Mouse (Mus musculus) WW6 (cell line): ENCODE results near the gene Unk.

Experiments used
- DNase-seq: peaks from one replicate; pipeline ENCODE4 v3.0.0-alpha.2; 2013; ENCODE audit warnings: low read depth, low spot score

Unk gene

DNA sequence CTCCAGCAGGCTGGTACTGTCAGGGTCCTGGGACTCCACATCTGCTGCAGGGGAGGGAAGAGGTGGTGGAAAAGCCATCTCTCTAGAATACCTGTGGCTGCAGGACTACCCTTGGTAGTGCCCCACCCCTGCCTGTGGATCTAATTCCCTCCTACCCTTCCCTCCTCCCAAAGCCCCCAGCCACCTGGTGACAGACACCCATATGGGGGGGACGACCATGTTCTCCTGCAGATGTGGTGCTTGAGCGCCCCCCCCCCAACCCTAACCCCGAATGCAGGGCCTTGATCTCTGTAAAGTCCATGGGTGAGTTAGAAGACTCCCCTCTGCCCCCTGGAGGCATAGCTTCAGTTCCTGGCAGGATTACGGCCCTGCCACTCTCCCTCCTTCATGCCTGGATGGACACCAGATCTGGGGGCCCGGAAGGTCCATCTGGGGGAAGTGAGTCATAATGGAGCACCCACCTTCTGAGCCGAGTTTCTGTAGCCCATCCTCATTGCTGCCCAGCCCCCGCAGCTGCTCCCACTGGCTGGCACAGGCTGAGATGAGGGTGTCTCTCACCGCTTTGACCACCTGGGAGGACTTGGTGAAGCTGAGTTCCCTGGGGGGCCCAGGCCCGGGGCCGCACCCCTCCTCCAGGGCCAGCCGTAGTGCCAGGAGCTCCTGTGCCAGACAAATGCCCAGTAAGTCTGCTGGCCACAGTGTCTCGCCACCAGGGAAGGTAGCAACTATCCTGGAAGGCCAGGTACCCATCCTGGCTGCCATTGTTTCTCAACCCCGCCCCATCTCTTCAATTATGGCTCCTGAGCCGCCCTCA lies 77.0 kb downstream of the Unk start:
- DNase-seq: no peak

DNA sequence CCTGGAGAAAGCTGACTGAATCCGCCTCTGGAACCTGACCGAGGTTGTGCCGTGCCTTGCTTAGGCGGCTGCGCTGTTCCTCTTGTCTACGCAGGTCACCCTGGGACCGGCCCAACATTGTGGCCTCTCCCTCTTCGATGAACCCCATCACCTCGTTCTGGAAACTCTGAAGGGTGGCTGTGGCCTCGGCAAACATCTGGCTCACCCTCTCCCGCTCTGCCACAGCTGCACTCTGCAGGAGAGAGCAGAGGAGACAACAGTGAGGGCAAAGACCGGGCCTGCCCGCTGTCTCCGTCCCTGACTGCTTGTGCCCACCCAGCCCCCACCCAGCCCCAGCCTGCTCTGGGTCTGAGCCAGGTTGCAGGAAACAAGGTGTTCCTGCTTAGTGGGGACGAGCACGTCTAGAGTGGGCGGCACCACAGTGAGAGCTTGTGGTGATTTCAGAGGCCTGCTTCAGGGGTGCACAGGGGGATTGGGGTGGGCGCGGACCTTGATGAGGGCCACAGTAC lies 77.7 kb downstream of the Unk start:
- DNase-seq: no peak

DNA sequence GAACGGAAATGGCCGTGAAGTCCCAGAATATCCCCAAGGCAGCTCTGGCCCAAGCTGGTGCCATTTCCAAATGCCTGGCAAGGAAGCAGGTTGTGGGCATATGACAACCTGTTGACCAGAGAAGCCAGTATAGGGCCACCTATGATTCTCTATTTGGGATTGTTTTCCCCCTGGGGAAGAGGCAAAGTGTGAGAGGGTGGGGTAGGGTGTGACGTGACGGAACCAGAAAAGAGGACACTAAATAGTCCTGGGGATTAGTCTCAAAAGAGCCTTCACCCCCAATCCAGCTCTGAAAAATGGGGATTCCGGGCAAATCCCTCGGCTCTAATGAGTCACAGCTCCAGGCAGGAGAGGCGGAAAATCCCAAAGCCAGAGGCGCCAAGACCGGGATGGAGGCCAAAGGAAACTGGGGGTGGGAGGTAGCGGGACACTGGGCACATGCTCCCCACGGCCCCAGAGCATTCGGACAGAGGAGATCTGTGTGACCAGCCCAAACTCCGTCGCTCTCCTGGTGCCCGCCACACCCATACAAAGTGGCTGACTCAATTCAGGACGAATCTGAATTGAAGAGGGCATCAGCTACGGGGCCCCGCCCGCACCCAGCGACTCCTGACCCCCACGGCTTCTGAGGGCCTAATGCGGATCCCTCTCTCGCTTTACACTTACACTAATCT lies 78.5 kb downstream of the Unk start:
- DNase-seq: no peak

DNA sequence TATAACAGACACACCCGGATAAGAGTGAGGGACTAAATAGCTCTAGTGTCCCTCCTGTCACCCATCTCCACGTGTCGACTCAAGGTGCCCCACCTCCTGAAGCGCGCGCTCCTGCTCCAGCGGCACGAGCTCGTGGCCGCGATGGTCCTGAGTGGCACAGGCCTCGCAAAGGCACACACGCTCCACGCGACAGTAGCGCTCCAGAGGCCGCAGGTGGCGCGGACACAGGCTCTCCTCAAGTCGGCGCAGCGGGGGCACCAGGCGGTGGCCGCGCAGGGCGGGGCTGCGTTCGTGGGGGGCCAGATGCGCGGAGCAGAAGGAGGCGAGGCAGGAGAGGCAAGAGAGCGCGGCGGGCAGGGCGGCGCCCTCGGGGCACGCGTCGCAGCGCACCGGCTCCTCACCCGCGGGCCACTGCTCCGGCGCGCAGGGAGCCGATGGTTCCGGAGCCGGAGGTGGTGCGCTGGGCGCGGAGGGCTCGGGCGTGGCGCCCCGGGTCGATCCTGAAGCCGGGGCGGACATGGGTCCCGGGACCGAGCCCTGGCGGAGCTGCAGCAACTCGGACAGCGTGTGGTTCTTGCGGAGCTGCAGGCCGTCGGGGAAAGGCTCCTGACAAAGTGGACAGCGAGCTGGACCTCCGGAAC lies 79.4 kb downstream of the Unk start:
- DNase-seq: no peak

DNA sequence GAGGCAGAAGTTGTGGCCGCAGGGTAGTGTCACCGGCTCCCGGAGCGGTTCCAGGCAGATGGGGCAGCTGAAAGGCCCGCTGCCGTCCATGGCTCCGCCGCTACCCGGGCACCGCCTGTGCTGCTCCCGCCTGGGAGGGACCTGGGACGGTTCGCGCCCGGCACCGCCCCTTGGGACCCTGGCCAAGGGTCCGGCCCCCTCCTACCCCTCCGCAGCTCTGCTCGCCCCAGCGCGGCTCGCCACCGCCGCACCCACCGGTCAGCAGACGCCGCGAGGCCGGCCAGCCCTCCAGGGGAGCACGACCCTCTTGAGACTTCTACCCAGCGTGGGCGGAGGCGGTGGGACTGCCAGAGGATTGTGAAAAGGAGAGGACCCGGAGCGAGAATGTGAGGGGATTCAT lies 80.0 kb downstream of the Unk start:
- no peak for DNase-seq

DNA sequence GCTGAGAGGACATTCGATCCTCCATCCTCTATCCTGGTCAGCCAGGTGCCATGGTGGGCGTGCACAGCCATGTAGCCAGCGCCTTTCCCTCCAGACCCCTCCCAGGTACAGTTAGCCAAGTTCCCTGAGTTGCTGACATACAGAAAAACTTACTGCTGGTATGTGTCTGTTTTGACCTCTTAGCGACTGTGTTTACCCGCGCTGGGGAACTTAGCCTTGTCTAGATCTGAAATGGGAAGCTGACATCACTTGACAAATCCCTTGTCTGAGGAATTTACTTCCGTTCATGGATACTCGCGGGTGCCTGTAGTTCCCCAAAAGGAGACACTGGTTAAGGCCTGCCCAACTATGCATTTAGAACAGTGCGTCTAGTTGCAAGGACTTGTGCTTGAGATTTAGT lies 80.4 kb downstream of the Unk start:
- no peak for DNase-seq
